Mouse (Mus musculus) heart, adult 9 months (tissue): ENCODE data around the gene Vcp.

Source experiments
- DNase-seq, 2 experiments: peaks; one replicate each; pipeline ENCODE4 v3.0.0; 2022; ENCODE audit warnings: low spot score in 2 of 2

Vcp gene

DNA sequence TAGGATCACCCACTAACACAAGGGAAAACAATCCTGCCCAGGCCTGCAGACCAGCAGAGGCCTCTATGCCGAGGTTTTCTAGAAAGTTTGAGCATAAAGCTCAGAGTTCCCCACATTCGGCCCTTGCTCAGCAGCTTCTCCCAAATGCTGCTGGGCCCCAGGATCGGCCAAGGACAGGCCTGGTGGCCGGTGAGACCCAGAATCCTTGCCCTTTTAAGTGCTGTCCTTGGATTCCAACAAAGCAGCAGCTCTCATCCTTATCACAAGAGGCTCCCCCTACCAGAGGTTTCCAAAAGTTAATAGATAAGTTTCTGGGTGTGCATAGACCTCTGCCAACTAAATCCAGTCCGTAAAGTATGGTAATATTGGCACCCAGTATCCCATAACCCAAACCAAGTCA, 26.4 kb downstream of the Vcp start:
- no peak for DNase-seq

- no peak for DNase-seq
Observed at GRCm38 (mm10) chr4:42972952-42973351, 27.4 kb downstream of the Vcp start.

DNA sequence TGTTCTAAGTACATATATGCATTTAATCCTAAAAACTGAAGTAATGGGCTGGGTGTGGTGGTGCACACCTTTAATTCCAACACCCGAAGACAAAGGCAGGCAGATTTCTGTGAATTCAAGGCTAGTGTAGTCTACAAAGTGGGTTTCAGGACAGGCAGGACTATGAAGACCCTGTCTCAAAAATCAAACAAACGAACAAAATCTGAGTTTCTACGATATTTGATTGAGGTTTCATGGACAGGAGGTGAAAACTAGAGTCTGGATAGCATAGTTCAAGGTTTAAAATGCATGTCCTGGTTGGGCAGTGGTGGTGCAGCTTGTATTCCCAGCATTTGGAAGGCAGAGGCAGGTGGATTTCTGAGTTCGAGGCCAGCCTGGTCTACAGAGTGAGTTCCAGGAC, 31.0 kb downstream of the Vcp start, which contains the start of gene 1700022I11Rik:
1700022I11Rik (plus strand) TSS at position 301 of the 400 bp plus-strand sequence.
- no peak for DNase-seq

DNA sequence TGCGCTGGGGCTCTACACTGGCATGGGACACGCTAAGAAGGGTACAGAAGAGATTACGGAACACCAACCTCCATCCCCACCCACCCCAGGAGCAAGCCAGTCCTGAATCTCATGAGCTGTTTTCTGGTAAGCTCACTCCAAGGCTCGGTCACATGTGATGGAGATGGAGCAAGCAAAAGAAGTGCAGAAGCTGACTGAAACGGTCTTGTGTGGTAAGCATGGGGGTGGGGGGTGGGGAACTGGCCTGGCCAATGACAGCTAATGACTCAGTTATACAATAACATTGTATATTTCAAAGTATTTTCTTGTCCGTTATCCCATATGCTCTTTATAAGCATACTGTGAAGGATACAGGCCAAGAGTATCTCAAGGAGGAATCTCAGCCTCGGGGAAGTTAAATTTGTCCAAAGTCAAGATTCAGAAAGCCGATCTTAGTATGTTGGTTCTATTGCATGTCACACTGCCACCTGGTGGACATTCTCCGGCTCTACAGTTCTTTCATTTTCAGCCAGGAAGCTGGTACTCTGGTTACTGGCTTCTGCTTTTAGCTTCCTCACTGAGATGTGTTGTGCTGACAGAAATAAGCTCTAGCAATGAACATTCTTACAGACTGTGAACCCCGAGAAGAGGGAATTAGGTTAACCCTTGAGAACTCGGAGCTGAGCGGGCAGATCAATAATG, 35.1 kb downstream of the Vcp start:
- DNase-seq = peak; percentile 31 to 33

DNA sequence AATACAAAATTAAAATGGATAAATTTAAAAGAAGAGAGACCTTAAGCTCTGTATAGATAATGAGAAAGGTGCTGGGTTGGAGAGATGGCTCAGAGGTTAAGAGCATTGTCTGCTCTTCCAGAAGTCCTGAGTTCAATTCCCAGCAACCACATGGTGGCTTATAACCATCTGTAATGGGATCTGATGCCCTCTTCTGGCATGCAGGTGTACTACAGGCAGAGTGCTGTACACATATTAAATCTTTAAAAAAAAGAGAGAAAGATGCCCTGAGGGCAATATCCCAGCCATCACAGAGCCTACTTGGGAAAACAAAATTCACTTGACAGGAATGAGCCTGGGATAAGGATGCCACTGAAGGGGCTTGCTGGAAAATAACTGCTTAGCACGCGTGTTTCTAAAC, 36.8 kb downstream of the Vcp start:
- no peak for DNase-seq

GRCm38 (mm10) chr4:42961592-42961991, 38.7 kb downstream of the Vcp start:
- DNase-seq = peak in 1 of 2 experiments; percentile 46

GRCm38 (mm10) chr4:42959382-42959781, 40.9 kb downstream of the Vcp start:
- no peak for DNase-seq

DNA sequence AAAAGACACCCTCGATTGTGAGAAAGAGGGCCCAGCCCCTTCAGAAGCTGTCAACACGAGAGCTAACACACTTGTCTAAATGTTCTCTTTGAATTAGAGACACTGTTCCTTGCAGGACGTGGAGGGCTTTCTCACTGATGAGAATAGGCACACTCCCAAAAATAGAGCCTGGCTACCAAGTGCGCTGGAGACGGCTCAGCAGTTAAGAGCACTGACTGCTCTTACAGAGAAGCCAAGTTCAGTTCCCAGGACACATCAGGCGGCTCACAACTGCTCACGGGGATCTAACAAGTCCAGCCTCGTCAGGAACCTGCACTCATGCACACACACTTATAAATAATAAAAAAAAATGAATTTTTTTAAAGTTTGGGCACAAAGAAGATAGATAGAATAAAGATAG, 41.4 kb downstream of the Vcp start:
- DNase-seq = peak in 1 of 2 experiments; percentile 20

DNA sequence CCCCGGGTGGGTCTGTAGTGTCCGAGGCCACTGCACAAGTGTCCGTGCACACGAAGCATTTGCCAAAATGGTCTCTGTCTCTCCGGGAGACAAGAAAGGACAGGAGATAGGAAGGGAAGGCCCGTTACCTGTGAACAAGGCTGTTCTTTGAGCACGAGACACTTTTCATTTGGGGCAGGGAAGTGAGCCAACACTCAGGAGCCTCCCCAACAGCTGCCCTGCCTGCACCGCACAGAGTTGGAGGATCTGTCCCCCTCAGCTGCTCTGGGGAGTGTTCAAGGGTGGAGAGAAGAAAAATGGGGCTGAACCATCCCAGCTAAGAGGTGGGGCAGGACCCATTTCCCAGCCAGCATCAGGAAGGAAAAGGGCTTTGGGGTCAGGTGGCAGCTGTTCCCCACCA, 42.3 kb downstream of the Vcp start:
- no peak for DNase-seq

DNA sequence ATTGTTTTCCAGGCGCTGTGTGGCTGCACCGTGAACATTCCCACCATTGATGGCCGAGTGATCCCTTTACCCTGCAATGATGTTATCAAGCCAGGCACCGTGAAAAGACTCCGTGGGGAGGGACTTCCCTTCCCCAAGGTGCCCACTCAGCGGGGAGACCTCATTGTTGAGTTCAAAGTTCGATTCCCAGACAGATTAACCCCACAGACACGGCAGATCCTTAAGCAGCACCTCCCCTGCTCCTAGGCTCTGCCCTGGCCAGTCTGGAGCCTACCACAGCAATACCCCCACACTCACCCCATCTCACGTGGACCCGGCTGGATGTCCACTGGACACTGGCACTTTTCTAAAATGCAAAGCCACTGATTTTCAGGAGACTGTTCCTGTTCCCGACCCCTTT, 43.0 kb downstream of the Vcp start:
- DNase-seq = no peak

DNA sequence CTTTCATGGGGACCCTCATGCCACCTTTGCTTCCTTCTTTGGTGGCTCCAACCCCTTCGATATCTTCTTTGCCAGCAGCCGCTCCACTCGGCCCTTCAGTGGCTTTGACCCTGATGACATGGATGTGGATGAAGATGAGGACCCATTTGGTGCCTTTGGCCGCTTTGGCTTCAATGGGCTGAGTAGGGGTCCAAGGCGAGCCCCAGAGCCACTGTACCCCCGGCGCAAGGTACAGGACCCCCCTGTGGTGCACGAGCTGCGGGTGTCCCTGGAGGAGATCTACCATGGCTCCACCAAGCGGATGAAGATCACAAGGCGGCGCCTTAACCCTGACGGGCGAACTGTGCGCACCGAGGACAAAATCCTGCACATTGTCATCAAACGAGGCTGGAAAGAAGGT, 43.7 kb downstream of the Vcp start:
- DNase-seq = no peak

DNA sequence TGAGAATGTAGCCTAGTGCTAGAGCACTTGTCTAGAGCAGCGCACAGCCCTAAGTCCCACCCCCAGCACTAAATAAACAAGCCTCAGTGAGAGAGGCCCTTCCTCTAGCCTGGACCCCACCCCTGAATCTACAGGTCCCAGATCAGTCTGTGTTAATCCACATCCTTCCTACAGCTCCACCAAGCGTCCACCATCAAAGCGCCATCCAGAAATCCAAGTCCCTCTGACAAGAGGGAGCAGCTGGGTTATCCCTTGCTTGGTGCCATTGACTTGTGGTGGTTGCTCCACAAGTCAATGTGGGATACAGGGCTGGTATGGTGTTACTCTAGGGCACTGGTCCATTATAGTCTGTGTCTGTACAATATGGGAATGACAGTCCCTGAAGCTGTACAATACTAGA, 45.1 kb downstream of the Vcp start:
- DNase-seq = no peak

GRCm38 (mm10) chr4:42954297-42954696, 46.0 kb downstream of the Vcp start:
- peak in 1 of 2 experiments; percentile 75 for DNase-seq

- peak; percentile 80 to 83 for DNase-seq
Observed at GRCm38 (mm10) chr4:42953435-42954094, 46.7 kb downstream of the Vcp start.

DNA sequence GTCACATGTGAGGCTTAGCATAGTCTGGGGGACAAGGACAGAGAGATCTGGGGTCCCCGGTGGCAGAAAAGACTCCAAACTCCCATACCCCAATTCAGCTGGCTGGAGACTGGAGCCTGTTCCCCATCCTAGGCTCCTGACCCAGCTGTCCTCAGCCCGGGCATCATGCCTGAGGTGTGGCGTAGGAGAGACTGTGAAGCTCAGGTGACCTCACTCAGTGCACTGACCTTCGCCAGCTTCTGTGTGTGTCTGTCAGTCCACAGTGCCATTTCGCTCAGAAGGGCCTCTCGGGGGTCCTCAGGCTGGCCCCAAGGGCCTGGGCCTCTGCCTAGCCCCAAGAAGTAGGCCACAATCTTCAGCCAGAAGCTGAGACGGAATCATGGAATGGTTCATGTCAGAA, 47.7 kb downstream of the Vcp start:
- DNase-seq = peak; percentile 59 to 70

DNA sequence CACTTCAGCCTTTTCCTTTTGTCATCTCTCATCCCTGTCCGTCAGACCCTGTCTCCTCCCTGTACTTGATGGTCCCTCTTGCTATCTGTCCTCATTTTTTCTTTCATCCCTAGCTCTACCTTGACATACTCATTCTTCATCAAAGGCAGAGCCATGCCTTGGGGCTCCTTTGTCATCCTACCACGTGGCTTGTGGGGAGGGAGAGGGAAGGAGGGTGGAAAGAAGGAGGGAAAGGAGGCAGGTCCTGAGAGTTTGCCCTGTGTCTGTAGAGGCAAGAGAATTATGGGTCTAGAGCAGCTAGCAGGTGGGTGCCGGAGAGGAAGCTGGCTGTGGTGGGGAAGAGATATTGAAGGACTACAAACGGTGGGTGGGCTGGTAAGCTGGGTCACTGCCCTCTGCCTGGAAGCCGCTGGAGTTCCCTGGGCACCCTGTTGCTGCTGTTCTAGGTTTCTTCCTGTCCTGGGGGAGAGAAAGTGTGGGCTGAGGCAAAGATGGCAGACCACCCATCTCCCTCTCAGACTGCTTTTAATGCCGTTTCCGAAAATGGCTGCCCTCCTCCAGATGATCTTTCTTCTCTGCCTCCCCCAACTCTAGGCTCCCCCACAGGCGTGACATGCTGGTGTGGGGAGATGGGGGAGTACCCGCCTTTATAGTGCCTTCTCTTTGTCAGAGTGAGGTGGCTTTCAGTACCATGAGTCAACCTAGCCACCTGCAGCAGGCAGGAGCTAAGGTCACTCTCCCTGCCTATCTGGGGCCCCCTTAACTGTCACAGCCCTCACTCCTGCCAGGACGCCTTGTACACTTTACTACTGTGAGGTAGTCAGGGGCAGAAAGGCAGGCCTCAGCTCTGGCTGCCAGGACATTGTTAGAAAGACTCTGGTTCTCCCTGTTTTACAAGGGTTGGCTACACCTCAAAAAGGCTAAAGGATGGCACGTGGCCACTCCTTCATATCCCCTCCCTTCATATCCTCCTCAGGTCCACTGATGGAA, 48.8 kb downstream of the Vcp start:
- peak in 1 of 2 experiments; percentile 29 for DNase-seq

GRCm38 (mm10) chr4:42950065-42950558, 50.2 kb downstream of the Vcp start:
- peak; percentile 91 to 93 for DNase-seq

DNA sequence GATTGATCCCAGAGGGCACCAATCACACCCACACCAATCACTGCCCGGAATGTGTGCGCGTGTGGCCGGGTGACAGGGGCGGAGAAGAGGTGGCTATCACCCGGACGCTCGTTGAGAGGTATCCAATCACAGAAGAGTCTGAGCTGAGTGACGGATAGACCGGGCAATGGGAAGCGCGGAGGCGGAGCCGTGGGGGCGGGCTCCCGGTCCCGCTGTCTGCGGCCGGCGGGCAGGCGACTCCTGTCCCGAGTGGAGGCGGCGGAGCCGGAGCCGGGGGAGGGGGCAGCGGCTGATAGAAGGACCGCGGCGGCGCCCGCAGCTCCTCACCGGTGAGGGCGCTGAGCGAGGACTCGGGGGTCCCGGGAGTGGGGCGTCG, 50.6 kb downstream of the Vcp start, which contains the start of gene Dnajb5:
Dnajb5 (plus strand) TSS at position 139 of the 376 bp plus-strand sequence.
- peak; percentile 99 for DNase-seq

DNA sequence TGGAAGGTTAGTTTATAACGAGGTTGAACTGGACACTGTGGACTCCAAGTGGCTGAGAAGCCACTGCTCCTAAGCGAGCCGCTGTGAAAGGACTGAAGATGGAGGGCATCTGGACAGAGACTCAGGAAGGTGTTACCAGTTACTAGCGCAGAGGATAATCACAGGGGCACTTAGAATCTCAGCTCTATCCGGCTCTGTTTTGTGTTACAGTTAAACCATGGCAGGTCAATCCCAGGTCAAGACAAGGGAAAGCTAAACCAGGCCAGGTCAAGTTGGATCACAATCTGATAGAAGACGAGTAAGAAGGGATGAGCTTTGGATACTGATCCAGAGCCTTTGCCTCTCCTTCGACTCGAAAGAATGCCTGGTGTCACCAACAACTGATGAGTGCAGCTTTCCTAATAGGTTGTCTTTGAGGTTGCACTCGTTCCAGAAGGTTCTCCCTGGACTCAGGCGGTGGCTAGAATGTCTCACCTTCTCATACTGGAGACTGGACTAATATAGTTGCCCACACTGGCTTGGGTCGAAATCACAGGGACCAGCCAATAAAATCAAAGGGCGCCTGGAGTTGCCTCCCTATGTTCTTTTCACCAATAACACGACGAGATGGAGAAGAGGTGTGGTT, 51.1 kb downstream of the Vcp start:
- DNase-seq = no peak

- no peak for DNase-seq
Observed at GRCm38 (mm10) chr4:42948527-42948926, 51.8 kb downstream of the Vcp start.

- no peak for DNase-seq
Observed at GRCm38 (mm10) chr4:42946733-42947290, 53.5 kb downstream of the Vcp start.
